Mouse (Mus musculus) brain, embryonic 14.5 days (tissue): ENCODE measurements around the gene Ptprn.

Experiments used
- CTCF ChIP-seq: fragments of 200-500 bp; IDR thresholded peaks from 2 replicates; pipeline ENCODE4 v1.5.1; 2012; ENCODE audit warnings: inconsistent platforms, mild to moderate bottlenecking, moderate library complexity, borderline replicate concordance; ENCODE audit not compliant: insufficient read depth, insufficient read length; ENCODE audit errors: extremely low read depth
- POLR2A ChIP-seq: fragments of 200-500 bp; IDR thresholded peaks from 2 replicates; pipeline ENCODE4 v1.6.1; 2012; ENCODE audit warnings: mild to moderate bottlenecking, inconsistent platforms, borderline replicate concordance; ENCODE audit not compliant: poor library complexity, insufficient read depth, insufficient read length, severe bottlenecking; ENCODE audit errors: extremely low read depth

DNA sequence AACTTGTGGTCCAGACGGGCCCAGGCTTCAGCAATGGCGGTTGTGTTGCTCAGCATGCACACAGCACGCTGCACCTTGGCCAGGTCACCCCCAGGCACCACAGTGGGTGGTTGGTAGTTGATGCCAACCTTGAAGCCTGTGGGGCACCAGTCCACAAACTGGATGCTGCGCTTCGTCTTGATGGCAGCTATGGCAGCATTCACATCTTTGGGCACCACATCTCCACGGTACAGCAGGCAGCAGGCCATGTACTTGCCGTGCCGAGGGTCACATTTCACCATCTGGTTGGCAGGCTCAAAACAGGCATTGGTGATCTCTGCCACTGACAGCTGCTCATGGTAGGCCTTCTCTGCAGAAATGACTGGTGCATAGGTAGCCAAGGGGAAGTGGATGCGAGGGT is 48.5 kb downstream of the Ptprn start:
- TF ChIP-seq POLR2A, result no peak
- TF ChIP-seq CTCF, result no peak
